Comparison of ENCODE assay signal across 12 mouse cellular contexts in genomic region chr3:153691537-153691936, GRCm38 (mm10). TPM values are rescaled to one million over a fixed set of nuclear protein-coding genes. Genes with fewer than 3 reads are reported as not detected.
DNase-seq lines count a peak whose midpoint lies in the region; ATAC-seq and TF ChIP-seq lines count a peak whose summit lies in the region.
"Had no signal": no experiment of that assay in that cellular context is flagged by ENCODE, and none has a peak within 500 bp of the region (broad histone marks: within the 10 kb centered on the region; RNA-seq: fewer than 3 reads in every experiment).

No protein-coding gene starts in this region.

- H3K36me3 ChIP-seq in heart, embryonic 16.5 days (ENCODE audit: control insufficient read depth, insufficient read depth): no peaks in the 10 kb centered on the region
- no peaks in the 10 kb centered on the region for H3K36me3 ChIP-seq in embryonic facial prominence, embryonic 12.5 days
- H3K36me3 ChIP-seq in liver, embryonic 14.5 days (replicated peaks; ENCODE audit: control insufficient read depth, insufficient read depth, low read depth): no peaks in the 10 kb centered on the region; the same call in 1 of the 2 replicates

- TF ChIP-seq CTCF in liver, embryonic 14.5 days (IDR thresholded peaks at IDR 0.05; ENCODE audit: low read depth): no peak

- DNase-seq in heart, postnatal 10 days: no peak
- peak; percentile 13 for DNase-seq in MN1 (ENCODE audit: low spot score)
- DNase-seq in liver, embryonic 14.5 days (ENCODE audit: low read depth in 3 of 3, low spot score in 3 of 3): peak in 1 of 3 experiments; percentile 62
- no peak for DNase-seq in thymus, postnatal 10 days (ENCODE audit: low spot score in 2 of 2)
- no peak for DNase-seq in cerebellum, adult 9-10 months
- DNase-seq: adrenal gland, adult 2 months; cerebellum, postnatal 36 days; heart, adult 18-20 months; lung, adult 18-20 months; thymus, postnatal 14 days had no signal

- ATAC-seq in heart, embryonic 16.5 days (replicated peaks; ENCODE audit: extremely low read depth, insufficient read depth, low FRiP score): no peak
- no peak for ATAC-seq in embryonic facial prominence, embryonic 12.5 days (ENCODE audit: insufficient number of reproducible peaks, insufficient read depth, low FRiP score, low TSS enrichment)
- ATAC-seq in liver, embryonic 14.5 days (ENCODE audit: insufficient read depth): peak; percentile 57

- H3K4me2 ChIP-seq in heart, embryonic 16.5 days (ENCODE audit: low read depth, low read length): no peak overlapping the region
- H3K4me2 ChIP-seq in embryonic facial prominence, embryonic 12.5 days (replicated peaks): no peak overlapping the region
- H3K4me2 ChIP-seq in liver, embryonic 14.5 days (ENCODE audit: low read depth): peak overlapping the region; percentile 48

- no peaks in the 10 kb centered on the region for H3K27me3 ChIP-seq in heart, embryonic 16.5 days (ENCODE audit: control insufficient read depth, insufficient read depth, low read length)
- H3K27me3 ChIP-seq in embryonic facial prominence, embryonic 12.5 days: no peaks in the 10 kb centered on the region
- H3K27me3 ChIP-seq in liver, embryonic 14.5 days (ENCODE audit: control insufficient read depth, insufficient read depth, low read length): no peaks in the 10 kb centered on the region

- no peak overlapping the region for H3K4me3 ChIP-seq in heart, embryonic 16.5 days (ENCODE audit: low read length)
- no peak overlapping the region for H3K4me3 ChIP-seq in embryonic facial prominence, embryonic 12.5 days
- no peak overlapping the region for H3K4me3 ChIP-seq in liver, embryonic 14.5 days (ENCODE audit: insufficient read depth in 1 of 2, low read depth in 2 of 2, low read length in 2 of 2)

- TF ChIP-seq EP300 in liver, embryonic 14.5 days (IDR thresholded peaks at IDR 0.05; ENCODE audit: low read depth): peak; percentile 79

- no peak overlapping the region for H3K9ac ChIP-seq in heart, embryonic 16.5 days (ENCODE audit: low read length)
- H3K9ac ChIP-seq in embryonic facial prominence, embryonic 12.5 days: no peak overlapping the region
- peak overlapping the region; percentile 31; the same call in 1 of the 2 replicates for H3K9ac ChIP-seq in liver, embryonic 14.5 days (replicated peaks)

- intact Hi-C loops in heart, postnatal 10 days (cut with DNase I): no loop called here

- 27% methylated on average over 4 of the region's 4 CpGs for WGBS in heart, embryonic 16.5 days
- 14% methylated on average over 4 of the region's 4 CpGs for WGBS in embryonic facial prominence, embryonic 12.5 days
- 9% methylated on average over 4 of the region's 4 CpGs for WGBS in liver, embryonic 14.5 days (ENCODE audit: insufficient replicate concordance)

- peaks cover 35% of the 10 kb centered on the region for H3K4me1 ChIP-seq in heart, embryonic 16.5 days (ENCODE audit: control insufficient read depth, insufficient read depth, low read length)
- peaks cover 39% of the 10 kb centered on the region for H3K4me1 ChIP-seq in embryonic facial prominence, embryonic 12.5 days
- peaks cover 46 to 50% of the 10 kb centered on the region in 2 experiments for H3K4me1 ChIP-seq in liver, embryonic 14.5 days (replicated peaks; ENCODE audit: control insufficient read depth in 2 of 2, insufficient read depth in 2 of 2, low read length in 1 of 2)

- H3K9me3 ChIP-seq in heart, embryonic 16.5 days (replicated peaks; ENCODE audit: control insufficient read depth, low read length): no peaks in the 10 kb centered on the region
- no peaks in the 10 kb centered on the region for H3K9me3 ChIP-seq in embryonic facial prominence, embryonic 12.5 days
- H3K9me3 ChIP-seq in liver, embryonic 14.5 days (ENCODE audit: control insufficient read depth, low read length): no peaks in the 10 kb centered on the region

- H3K27ac ChIP-seq in heart, embryonic 16.5 days (ENCODE audit: low read length): peak overlapping the region; percentile 6; the same call in 1 of the 2 replicates
- H3K27ac ChIP-seq in embryonic facial prominence, embryonic 12.5 days: peak overlapping the region; percentile 50; the same call in 1 of the 2 replicates
- peak overlapping the region; percentile 89 for H3K27ac ChIP-seq in liver, embryonic 14.5 days

RNA-seq across cellular contexts. Expression of gene St6galnac3, which starts 33.4 kb away (rescaled TPM):
- 20.1 and 20.8 TPM in 2 replicates for polyA plus RNA-seq in heart, embryonic 16.5 days (2015; fragmentation: Nextera tagmentation; extraction: Ambion mirVana)
- 10 to 100 TPM in 1 of 2 experiments, 1 to 10 TPM in 1; 8.5 to 14.8 TPM for total RNA-seq in heart, postnatal 10 days (2021)
- polyA plus RNA-seq in embryonic facial prominence, embryonic 12.5 days (2016; fragmentation: Nextera tagmentation; extraction: Ambion mirVana): 64.6 and 70.2 TPM in 2 replicates
- polyA plus RNA-seq in liver, embryonic 14.5 days (2012; rRNA removed): 0.74 and 2.9 TPM in 2 replicates
- polyA plus RNA-seq in liver, embryonic 14.5 days (2014; fragmentation: Nextera tagmentation; extraction: Ambion mirVana): 5.7 and 8.5 TPM in 2 replicates

Comparison
In these comparisons a context has a peak if more than half of its experiments do, and no peak if none do; other contexts are left out.
1. H3K27ac ChIP-seq: peak in every context shown above with its lines; median percentile 89 in liver, embryonic 14.5 days; 50 in embryonic facial prominence, embryonic 12.5 days; 6 in heart, embryonic 16.5 days.